Mouse (Mus musculus) MEL (cell line): ENCODE measurements around the gene Kirrel3. TPM values are rescaled to one million over a fixed set of nuclear protein-coding genes. Genes with fewer than 3 reads are reported as not detected.

ENCODE experiments used
- DNase-seq: peaks from one replicate; pipeline ENCODE4 v3.0.0; 2011; ENCODE audit warnings: low read depth, low spot score
- H3K27ac ChIP-seq: 2 replicates; pipeline ENCODE4 v1.5.1; 2012; ENCODE audit warnings: low read depth, mild to moderate bottlenecking, control low read depth, low read length, moderate library complexity; ENCODE audit not compliant: control insufficient read depth
- H3K27me3 ChIP-seq, 2 experiments: fragments of 150-350 bp in 1 of 2; sonication (generic) in 1 of 2; 2 replicates each; pipeline ENCODE4 v1.6.1; 2012; ENCODE audit warnings: low read length in 2 of 2, mild to moderate bottlenecking in 2 of 2, improper control_type of control experiment in 1 of 2, moderate library complexity in 1 of 2; ENCODE audit not compliant: insufficient read depth in 2 of 2, control insufficient read depth in 1 of 2
- H3K36me3 ChIP-seq, 2 experiments: 2 replicates each; pipeline ENCODE4 v1.6.1; 2012 to 2014; ENCODE audit warnings: low read length in 2 of 2, improper control_type of control experiment in 1 of 2, inconsistent platforms in 1 of 2, mild to moderate bottlenecking in 1 of 2; ENCODE audit not compliant: insufficient read depth in 2 of 2, control insufficient read depth in 1 of 2
- H3K4me1 ChIP-seq, 2 experiments: fragments of 150-350 bp in 1 of 2; sonication (generic) in 1 of 2; 2 replicates each; pipeline ENCODE4 v1.6.1; 2012; ENCODE audit warnings: low read length in 2 of 2, improper control_type of control experiment in 1 of 2, mild to moderate bottlenecking in 1 of 2; ENCODE audit not compliant: insufficient read depth in 2 of 2, control insufficient read depth in 1 of 2
- H3K4me3 ChIP-seq, 2 experiments: fragments of 150-350 bp in 1 of 2; sonication (generic) in 1 of 2; 2 replicates each; pipeline ENCODE4 v1.5.1; 2012; ENCODE audit warnings: low read depth in 2 of 2, low read length in 2 of 2, mild to moderate bottlenecking in 2 of 2, moderate library complexity in 2 of 2, control low read depth in 1 of 2, improper control_type of control experiment in 1 of 2; ENCODE audit not compliant: control insufficient read depth in 1 of 2, insufficient read depth in 1 of 2
- H3K79me2 ChIP-seq: 2 replicates; pipeline ENCODE4 v1.6.1; 2012; ENCODE audit warnings: mild to moderate bottlenecking, low read length, moderate library complexity; ENCODE audit not compliant: control insufficient read depth, poor library complexity, insufficient read depth
- H3K9ac ChIP-seq: 2 replicates; pipeline ENCODE4 v1.6.1; 2012; ENCODE audit warnings: low read depth, mild to moderate bottlenecking, control low read depth, low read length, moderate library complexity; ENCODE audit not compliant: control insufficient read depth, poor library complexity, severe bottlenecking
- H3K9me3 ChIP-seq: fragments of 150-350 bp; sonication (generic); replicated peaks from 2 replicates; pipeline ENCODE4 v1.6.1; 2012; ENCODE audit warnings: mild to moderate bottlenecking, low read length, improper control_type of control experiment, moderate library complexity; ENCODE audit not compliant: insufficient read depth
- BHLHE40 ChIP-seq: IDR thresholded peaks from 2 replicates; pipeline ENCODE4 v1.6.1; 2012; ENCODE audit warnings: low read depth, mild to moderate bottlenecking, inconsistent platforms, low read length, improper control_type of control experiment, borderline replicate concordance
- CHD1 ChIP-seq: IDR thresholded peaks from 2 replicates; pipeline ENCODE4 v1.6.1; 2012; ENCODE audit warnings: low read depth, mild to moderate bottlenecking, inconsistent platforms, low read length, improper control_type of control experiment
- CHD2 ChIP-seq: IDR thresholded peaks from 2 replicates; pipeline ENCODE4 v1.6.1; 2011; ENCODE audit warnings: low read length, improper control_type of control experiment
- CTCF ChIP-seq, 3 experiments: IDR thresholded peaks in 2 of 3; conservative IDR thresholded peaks in 1 of 3; 2 replicates each; pipeline ENCODE4 v1.5.1; 2011 to 2012; ENCODE audit warnings: low read length in 3 of 3, low read depth in 2 of 3, mild to moderate bottlenecking in 2 of 3, improper control_type of control experiment in 1 of 3, inconsistent platforms in 1 of 3, mixed read lengths in 1 of 3, moderate library complexity in 1 of 3; ENCODE audit not compliant: control insufficient read depth in 1 of 3, insufficient read depth in 1 of 3, poor library complexity in 1 of 3, severe bottlenecking in 1 of 3
- E2F4 ChIP-seq: IDR thresholded peaks from 2 replicates; pipeline ENCODE4 v1.6.1; 2011; ENCODE audit warnings: low read depth, low read length, improper control_type of control experiment, borderline replicate concordance
- ELF1 ChIP-seq: IDR thresholded peaks from 2 replicates; pipeline ENCODE4 v1.6.1; 2014; ENCODE audit warnings: low read depth, mild to moderate bottlenecking, inconsistent platforms, low read length, improper control_type of control experiment, moderate library complexity
- EP300 ChIP-seq, 2 experiments: IDR thresholded peaks; 2 replicates each; pipeline ENCODE4 v1.6.1; 2011; ENCODE audit warnings: improper control_type of control experiment in 2 of 2, low read length in 2 of 2, low read depth in 1 of 2, mild to moderate bottlenecking in 1 of 2
- ETS1 ChIP-seq: IDR thresholded peaks from 2 replicates; pipeline ENCODE4 v1.6.1; 2012; ENCODE audit warnings: low read depth, mild to moderate bottlenecking, inconsistent platforms, low read length, improper control_type of control experiment, moderate library complexity
- GATA1 ChIP-seq: IDR thresholded peaks from 2 replicates; pipeline ENCODE4 v1.6.1; 2011; ENCODE audit warnings: low read depth, low read length, improper control_type of control experiment
- HCFC1 ChIP-seq: IDR thresholded peaks from 2 replicates; pipeline ENCODE4 v1.6.1; 2012; ENCODE audit warnings: low read depth, mild to moderate bottlenecking, inconsistent platforms, low read length, improper control_type of control experiment, moderate library complexity
- MAX ChIP-seq: IDR thresholded peaks from 2 replicates; pipeline ENCODE4 v1.6.1; 2011; ENCODE audit warnings: low read length, improper control_type of control experiment
- MYB ChIP-seq: IDR thresholded peaks from 2 replicates; pipeline ENCODE4 v1.6.1; 2011; ENCODE audit warnings: mild to moderate bottlenecking, low read depth, low read length, improper control_type of control experiment
- NELFE ChIP-seq: IDR thresholded peaks from 2 replicates; pipeline ENCODE4 v1.6.1; 2011; ENCODE audit warnings: low read depth, low read length, improper control_type of control experiment
- POLR2A ChIP-seq, 2 experiments: IDR thresholded peaks; 2 replicates each; pipeline ENCODE4 v1.6.1; 2011 to 2012; ENCODE audit warnings: low read length in 2 of 2, mild to moderate bottlenecking in 2 of 2, control low read depth in 1 of 2, improper control_type of control experiment in 1 of 2, low read depth in 1 of 2, moderate library complexity in 1 of 2; ENCODE audit not compliant: control insufficient read depth in 1 of 2, insufficient read depth in 1 of 2, poor library complexity in 1 of 2
- POLR2AphosphoS5 ChIP-seq: IDR thresholded peaks from 2 replicates; pipeline ENCODE4 v1.6.1; 2012; ENCODE audit warnings: low read depth, borderline replicate concordance, mild to moderate bottlenecking, inconsistent platforms, low read length, moderate library complexity, mixed read lengths
- RCOR1 ChIP-seq: IDR thresholded peaks from 2 replicates; pipeline ENCODE4 v1.6.1; 2012; ENCODE audit warnings: low read depth, mild to moderate bottlenecking, inconsistent platforms, low read length, improper control_type of control experiment
- SIN3A ChIP-seq: IDR thresholded peaks from 2 replicates; pipeline ENCODE4 v1.6.1; 2012; ENCODE audit warnings: low read length, improper control_type of control experiment, inconsistent platforms
- SMC3 ChIP-seq: IDR thresholded peaks from 2 replicates; pipeline ENCODE4 v1.6.1; 2011; ENCODE audit warnings: low read depth, low read length, improper control_type of control experiment
- TAL1 ChIP-seq: IDR thresholded peaks from 2 replicates; pipeline ENCODE4 v1.6.1; 2012; ENCODE audit warnings: mild to moderate bottlenecking, inconsistent platforms, low read length, moderate library complexity, mixed read lengths
- TCF12 ChIP-seq: IDR thresholded peaks from 2 replicates; pipeline ENCODE4 v1.6.1; 2014; ENCODE audit warnings: low read depth, mild to moderate bottlenecking, inconsistent platforms, low read length, improper control_type of control experiment, moderate library complexity
- UBTF ChIP-seq: IDR thresholded peaks from 2 replicates; pipeline ENCODE4 v1.6.1; 2012; ENCODE audit warnings: low read depth, mild to moderate bottlenecking, inconsistent platforms, low read length, improper control_type of control experiment, moderate library complexity, borderline replicate concordance; ENCODE audit not compliant: insufficient read depth
- USF1 ChIP-seq: IDR thresholded peaks from 2 replicates; pipeline ENCODE4 v1.6.1; 2014; ENCODE audit warnings: low read depth, mild to moderate bottlenecking, inconsistent platforms, low read length, improper control_type of control experiment, moderate library complexity
- ZC3H11A ChIP-seq: IDR thresholded peaks from 2 replicates; pipeline ENCODE4 v1.6.1; 2012; ENCODE audit warnings: low read depth, mild to moderate bottlenecking, inconsistent platforms, low read length, improper control_type of control experiment
- ZKSCAN1 ChIP-seq: IDR thresholded peaks from 2 replicates; pipeline ENCODE4 v1.6.1; 2012; ENCODE audit warnings: low read depth, mild to moderate bottlenecking, inconsistent platforms, low read length, improper control_type of control experiment, moderate library complexity
- ZMIZ1 ChIP-seq: IDR thresholded peaks from 2 replicates; pipeline ENCODE4 v1.6.1; 2012; ENCODE audit warnings: low read depth, mild to moderate bottlenecking, inconsistent platforms, low read length, improper control_type of control experiment, moderate library complexity
- ZNF384 ChIP-seq: IDR thresholded peaks from 2 replicates; pipeline ENCODE4 v1.6.1; 2012; ENCODE audit warnings: low read depth, mild to moderate bottlenecking, inconsistent platforms, low read length, improper control_type of control experiment
- polyA plus RNA-seq, 2 experiments: library from polyadenylated mRNA; stranded (reverse) in 1 of 2; unstranded in 1 of 2; fragments of >175 nt in 1 of 2; fragments of >200 nt in 1 of 2; gene quantifications; 2 replicates each; pipeline versions ENCODE4 v1.2.1 to v1.2.4; 2012; ENCODE audit warnings: low replicate concordance in 2 of 2, low read depth in 1 of 2; ENCODE audit not compliant: insufficient read length in 2 of 2, insufficient read depth in 1 of 2, missing spikeins in 1 of 2
- total RNA-seq: library from RNA; depleted of rRNA; stranded (reverse); fragments of 300-350 nt; gene quantifications from 2 replicates; pipeline ENCODE4 v1.2.3, GENCODE M21; 2012

Kirrel3 gene
- total and polyA plus RNA-seq, 3 experiments, result 0.06 TPM; not detected in 2

DNA sequence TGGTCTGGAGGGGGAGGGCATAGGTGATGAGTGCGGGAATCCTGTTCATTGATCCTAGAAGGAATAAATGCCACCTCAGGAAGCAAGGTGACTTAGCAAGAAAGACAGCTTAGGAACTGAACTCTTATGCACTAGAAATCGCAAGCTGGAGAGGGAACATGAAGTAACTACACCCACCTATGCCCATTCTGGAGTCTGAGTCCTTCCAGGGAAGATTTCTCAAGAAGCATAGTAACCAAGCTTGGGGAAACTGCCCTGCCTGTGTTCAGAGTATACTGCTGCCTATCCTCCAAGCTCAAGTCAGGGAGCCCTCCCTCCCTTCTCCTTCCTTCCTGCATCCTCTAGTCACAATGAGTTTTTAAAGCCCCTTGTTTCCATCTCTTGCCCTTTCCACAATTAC is 283.3 kb downstream of the Kirrel3 start (continued):
- TF ChIP-seq BHLHE40 (no peak), POLR2A (IDR thresholded peaks at IDR 0.05; ENCODE audit: control insufficient read depth in 1 of 2, insufficient read depth in 1 of 2, low read depth in 1 of 2, low read length in 2 of 2, poor library complexity in 1 of 2) (no peak), USF1 (no peak), ZMIZ1 (no peak), GATA1 (no peak), SMC3 (no peak)

DNA sequence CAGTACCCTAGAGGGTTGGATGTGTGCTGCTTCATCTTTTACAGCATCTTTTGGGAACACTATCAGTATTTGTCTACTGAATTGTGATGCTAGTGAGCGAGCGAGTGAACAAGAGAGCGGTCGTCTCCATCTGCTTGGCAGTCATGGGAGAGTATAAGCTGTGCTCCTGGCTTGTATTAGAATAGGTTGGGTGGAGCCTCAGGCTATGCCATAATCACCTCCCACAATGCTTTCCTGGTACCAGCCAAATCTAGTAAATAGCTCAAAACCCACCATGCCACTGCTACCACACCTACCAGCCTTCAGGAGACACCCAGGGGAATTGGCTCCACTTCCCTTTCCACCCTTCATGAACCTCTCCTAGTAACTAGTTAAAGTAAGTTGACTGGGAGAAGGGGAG is 285.3 kb downstream of the Kirrel3 start:
- no peaks in the 10 kb centered on the region for H3K9me3 ChIP-seq
- no peaks in the 10 kb centered on the region for H3K36me3 ChIP-seq
- H3K27me3 ChIP-seq, result no peaks in the 10 kb centered on the region
- H3K79me2 ChIP-seq, result no peaks in the 10 kb centered on the region
- no peak overlapping the region for H3K27ac ChIP-seq
- TF ChIP-seq ZMIZ1, result no peak
- TF ChIP-seq POLR2A (IDR thresholded peaks at IDR 0.05; ENCODE audit: control insufficient read depth in 1 of 2, insufficient read depth in 1 of 2, low read depth in 1 of 2, low read length in 2 of 2, poor library complexity in 1 of 2), result no peak
- no peak overlapping the region for H3K9ac ChIP-seq
- H3K4me1 ChIP-seq, result no peaks in the 10 kb centered on the region
- no peak for DNase-seq
- no peak overlapping the region for H3K4me3 ChIP-seq

DNA sequence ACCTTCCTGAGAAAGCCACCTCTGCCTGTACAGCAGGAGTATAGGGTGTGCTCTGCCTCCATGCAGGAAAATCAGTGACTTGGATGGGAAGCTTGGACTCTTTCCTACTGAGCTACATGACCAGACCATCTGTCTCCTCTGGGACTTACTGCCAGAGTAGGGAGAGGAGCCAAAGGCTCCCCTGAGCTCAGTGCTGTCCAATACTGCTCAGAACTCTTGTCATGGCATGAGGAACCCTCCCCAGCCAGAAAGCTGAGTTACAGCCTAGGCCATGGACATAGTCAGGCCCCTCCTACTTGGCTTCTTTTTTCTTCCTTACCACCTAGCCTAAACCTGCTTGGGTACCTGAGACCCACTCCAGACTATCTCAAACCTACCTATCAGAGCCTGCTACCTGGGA is 285.7 kb downstream of the Kirrel3 start:
- no peaks in the 10 kb centered on the region for H3K4me1 ChIP-seq
- no peak overlapping the region for H3K9ac ChIP-seq
- no peak for DNase-seq
- H3K27me3 ChIP-seq, result no peaks in the 10 kb centered on the region
- H3K4me3 ChIP-seq, result no peak overlapping the region
- no peak overlapping the region for H3K27ac ChIP-seq
- H3K36me3 ChIP-seq, result no peaks in the 10 kb centered on the region
- H3K79me2 ChIP-seq, result no peaks in the 10 kb centered on the region
- H3K9me3 ChIP-seq, result no peaks in the 10 kb centered on the region
- TF ChIP-seq UBTF (no peak), CHD1 (no peak), NELFE (no peak), HCFC1 (no peak), RCOR1 (no peak), ETS1 (no peak), ZC3H11A (no peak), EP300 (IDR thresholded peaks at IDR 0.05; ENCODE audit: low read depth in 1 of 2, low read length in 2 of 2) (no peak), TCF12 (no peak), SIN3A (no peak), CHD2 (no peak), MAX (no peak), ZNF384 (no peak), TAL1 (no peak), CTCF (IDR thresholded peaks at IDR 0.05 in 2 of 3, conservative IDR thresholded peaks at IDR 0.05 in 1 of 3; ENCODE audit: control insufficient read depth in 1 of 3, insufficient read depth in 1 of 3, low read depth in 2 of 3, low read length in 3 of 3, poor library complexity in 1 of 3, severe bottlenecking in 1 of 3) (no peak), ELF1 (no peak), POLR2AphosphoS5 (no peak), E2F4 (no peak), MYB (no peak), ZKSCAN1 (no peak)
